Mouse (Mus musculus): ENCODE data around the gene S100b.

DNA sequence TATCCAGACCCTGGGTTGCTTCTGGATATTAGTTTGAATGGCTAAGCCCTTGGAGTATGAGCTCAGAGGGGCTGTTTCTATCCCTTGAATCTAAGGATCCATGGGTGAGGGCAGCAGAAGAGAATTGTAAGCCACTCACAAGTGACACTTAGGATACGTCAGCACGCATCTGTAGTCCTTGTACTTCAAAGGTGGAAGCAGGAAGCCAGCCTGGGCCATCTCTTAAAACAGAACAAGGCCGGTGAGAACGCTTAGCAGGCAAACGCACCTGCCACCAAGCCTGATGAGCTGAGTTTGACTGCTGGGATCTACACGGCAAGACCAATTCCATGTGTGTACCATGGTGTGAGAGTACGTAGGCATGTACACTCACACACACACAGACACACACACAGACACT, 3.6 kb downstream of the S100b start:
- TF ChIP-seq CTCF (IDR thresholded peaks at IDR 0.05; ENCODE audit: insufficient read depth, low read length) (no peak), POLR2A (IDR thresholded peaks at IDR 0.05; ENCODE audit: borderline replicate concordance, extremely low read depth, low read depth, low read length) (no peak)

Data from lung, adult 2 months (tissue).